Mouse (Mus musculus): Measurements from ENCODE around the gene Pear1. TPM values are rescaled to one million over a fixed set of nuclear protein-coding genes. Genes with fewer than 3 reads are reported as not detected.
A peak's percentile ranks its signal among the peaks of the same experiment; 100 is the strongest.

Gene Pear1
- polyA plus RNA-seq, 1 experiment = 19.8 TPM

GRCm38 (mm10) chr3:87812873-87813272 lies 11.2 kb downstream of the Pear1 start:
- TF ChIP-seq CTCF (IDR thresholded peaks at IDR 0.05; ENCODE audit: borderline replicate concordance, control insufficient read depth, extremely low read depth, insufficient read depth, low read length, poor library complexity) = no peak
- no peak for TF ChIP-seq POLR2A (IDR thresholded peaks at IDR 0.05; ENCODE audit: control insufficient read depth, extremely low read depth, insufficient read depth, low read length, poor library complexity)
- Histone ChIP-seq H3K27me3 (ENCODE audit: control insufficient read depth, insufficient read depth, low read length) (peaks cover 13% of the 10 kb centered on the region; the same call in 1 of the 2 replicates), H3K4me3 (ENCODE audit: control insufficient read depth, insufficient read depth, low read length) (no peak overlapping the region), H3K4me1 (replicated peaks; ENCODE audit: control insufficient read depth, insufficient read depth, low read length) (no peaks in the 10 kb centered on the region; the same call in 1 of the 2 replicates), H3K27ac (ENCODE audit: control insufficient read depth, insufficient read depth, low read length) (no peak overlapping the region), H3K36me3 (ENCODE audit: control insufficient read depth, insufficient read depth, low read length) (no peaks in the 10 kb centered on the region)
- DNase-seq = no peak
- WGBS = 79% methylated on average over 10 of the region's 10 CpGs

DNA sequence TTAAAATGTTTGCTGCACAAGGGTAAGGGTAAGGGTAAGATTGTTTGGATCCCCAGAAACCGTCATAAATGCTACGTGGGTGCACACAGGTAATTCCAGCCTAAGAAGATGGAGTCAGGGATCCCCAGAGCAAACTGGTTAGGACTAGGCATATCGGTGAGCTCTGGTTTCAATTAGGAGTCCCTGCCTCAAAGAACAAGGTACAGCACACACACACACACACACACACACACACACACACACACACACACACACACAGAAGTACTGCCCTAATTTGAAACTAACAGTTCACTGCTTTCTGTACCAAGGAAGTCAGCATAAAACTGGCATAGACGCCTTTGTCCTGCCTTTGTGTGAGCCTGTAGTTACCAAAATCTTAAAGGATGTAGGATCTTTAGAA lies 11.7 kb downstream of the Pear1 start:
- TF ChIP-seq POLR2A (IDR thresholded peaks at IDR 0.05; ENCODE audit: control insufficient read depth, extremely low read depth, insufficient read depth, low read length, poor library complexity) (no peak), CTCF (IDR thresholded peaks at IDR 0.05; ENCODE audit: borderline replicate concordance, control insufficient read depth, extremely low read depth, insufficient read depth, low read length, poor library complexity) (no peak)
- peaks cover 13% of the 10 kb centered on the region; the same call in 1 of the 2 replicates for H3K27me3 ChIP-seq (ENCODE audit: control insufficient read depth, insufficient read depth, low read length)

DNA sequence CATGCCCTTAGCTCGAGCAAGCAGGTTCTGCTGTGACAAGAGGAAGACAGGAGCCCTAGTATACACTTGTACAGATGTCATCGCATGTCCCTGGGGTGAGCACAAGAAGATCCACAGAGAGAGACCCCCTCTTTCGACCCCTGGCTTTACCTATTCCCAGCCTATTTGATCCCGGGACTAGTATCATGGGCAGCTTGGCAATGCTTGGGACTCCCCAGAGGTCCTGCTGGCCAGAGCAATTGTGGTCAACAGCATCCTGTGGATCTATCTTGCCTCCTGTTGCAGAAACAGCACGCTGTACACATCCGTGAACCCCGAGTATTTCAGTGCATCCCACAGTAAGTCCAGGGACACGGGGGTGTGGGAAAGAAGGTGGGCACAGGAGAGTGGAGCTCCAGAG lies 12.8 kb downstream of the Pear1 start:
- TF ChIP-seq CTCF (IDR thresholded peaks at IDR 0.05; ENCODE audit: borderline replicate concordance, control insufficient read depth, extremely low read depth, insufficient read depth, low read length, poor library complexity) = no peak
- TF ChIP-seq POLR2A (IDR thresholded peaks at IDR 0.05; ENCODE audit: control insufficient read depth, extremely low read depth, insufficient read depth, low read length, poor library complexity) = no peak
- DNase-seq = no peak
- H3K36me3 ChIP-seq (ENCODE audit: control insufficient read depth, insufficient read depth, low read length) = no peaks in the 10 kb centered on the region
- no peak overlapping the region for H3K27ac ChIP-seq (ENCODE audit: control insufficient read depth, insufficient read depth, low read length)
- H3K4me3 ChIP-seq (ENCODE audit: control insufficient read depth, insufficient read depth, low read length) = no peak overlapping the region
- H3K27me3 ChIP-seq (ENCODE audit: control insufficient read depth, insufficient read depth, low read length) = peaks cover 13% of the 10 kb centered on the region; the same call in 1 of the 2 replicates
- WGBS = 83% methylated on average over 8 of the region's 8 CpGs
- H3K4me1 ChIP-seq (replicated peaks; ENCODE audit: control insufficient read depth, insufficient read depth, low read length) = no peaks in the 10 kb centered on the region

More for the DNA sequence above, 11.7 kb downstream of the Pear1 start:
- Histone ChIP-seq H3K4me1 (replicated peaks; ENCODE audit: control insufficient read depth, insufficient read depth, low read length) (no peaks in the 10 kb centered on the region; the same call in 1 of the 2 replicates), H3K4me3 (ENCODE audit: control insufficient read depth, insufficient read depth, low read length) (no peak overlapping the region), H3K27ac (ENCODE audit: control insufficient read depth, insufficient read depth, low read length) (no peak overlapping the region), H3K36me3 (ENCODE audit: control insufficient read depth, insufficient read depth, low read length) (no peaks in the 10 kb centered on the region)
- WGBS = 71% methylated on average over 4 of the region's 4 CpGs
- no peak for DNase-seq

GRCm38 (mm10) chr3:87809322-87809962 lies 14.7 kb downstream of the Pear1 start:
- WGBS = 25% methylated on average over 28 of the region's 28 CpGs
- H3K36me3 ChIP-seq (ENCODE audit: control insufficient read depth, insufficient read depth, low read length) = no peaks in the 10 kb centered on the region
- no peak for TF ChIP-seq CTCF (IDR thresholded peaks at IDR 0.05; ENCODE audit: borderline replicate concordance, control insufficient read depth, extremely low read depth, insufficient read depth, low read length, poor library complexity)
- TF ChIP-seq POLR2A (IDR thresholded peaks at IDR 0.05; ENCODE audit: control insufficient read depth, extremely low read depth, insufficient read depth, low read length, poor library complexity) = no peak
- H3K4me3 ChIP-seq (ENCODE audit: control insufficient read depth, insufficient read depth, low read length) = no peak overlapping the region
- H3K27me3 ChIP-seq (ENCODE audit: control insufficient read depth, insufficient read depth, low read length) = peaks cover 13% of the 10 kb centered on the region; the same call in 1 of the 2 replicates
- H3K27ac ChIP-seq (ENCODE audit: control insufficient read depth, insufficient read depth, low read length) = no peak overlapping the region
- DNase-seq = no peak
- no peaks in the 10 kb centered on the region for H3K4me1 ChIP-seq (replicated peaks; ENCODE audit: control insufficient read depth, insufficient read depth, low read length)

GRCm38 (mm10) chr3:87804038-87804677 lies 19.9 kb downstream of the Pear1 start:
- Histone ChIP-seq H3K4me1 (replicated peaks; ENCODE audit: control insufficient read depth, insufficient read depth, low read length) (peaks cover 5% of the 10 kb centered on the region), H3K27ac (ENCODE audit: control insufficient read depth, insufficient read depth, low read length) (no peak overlapping the region), H3K36me3 (ENCODE audit: control insufficient read depth, insufficient read depth, low read length) (no peaks in the 10 kb centered on the region), H3K4me3 (ENCODE audit: control insufficient read depth, insufficient read depth, low read length) (peak overlapping the region; percentile 18; the same call in 1 of the 2 replicates), H3K27me3 (ENCODE audit: control insufficient read depth, insufficient read depth, low read length) (peaks cover under 1% of the 10 kb centered on the region; the same call in 1 of the 2 replicates)
- WGBS = 2% methylated on average over 26 of the region's 26 CpGs
- TF ChIP-seq POLR2A (IDR thresholded peaks at IDR 0.05; ENCODE audit: control insufficient read depth, extremely low read depth, insufficient read depth, low read length, poor library complexity) (no peak), CTCF (IDR thresholded peaks at IDR 0.05; ENCODE audit: borderline replicate concordance, control insufficient read depth, extremely low read depth, insufficient read depth, low read length, poor library complexity) (no peak)
- no peak for DNase-seq

DNA sequence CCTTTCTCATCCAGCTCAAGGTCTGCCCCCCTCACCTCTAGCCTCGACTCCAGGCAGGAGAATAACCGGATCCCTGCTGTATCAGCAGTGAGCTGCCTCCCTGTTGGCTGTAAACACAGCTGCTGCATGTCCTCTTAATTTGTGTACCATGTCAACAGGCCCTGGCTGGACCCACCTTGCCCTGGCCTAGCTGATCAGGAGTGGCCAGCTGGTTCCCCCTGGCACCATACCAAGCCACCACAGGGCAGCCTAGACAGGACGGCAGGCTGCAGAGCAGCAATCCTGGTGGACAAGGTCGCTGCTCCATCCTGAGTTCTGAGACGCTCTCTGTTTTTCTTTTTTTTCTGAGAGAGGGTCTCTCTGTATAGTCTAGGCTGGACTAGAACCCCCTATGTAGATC lies 22.4 kb downstream of the Pear1 start:
- Histone ChIP-seq H3K27me3 (ENCODE audit: control insufficient read depth, insufficient read depth, low read length) (peaks cover 11% of the 10 kb centered on the region; the same call in 1 of the 2 replicates), H3K4me3 (ENCODE audit: control insufficient read depth, insufficient read depth, low read length) (no peak overlapping the region), H3K4me1 (replicated peaks; ENCODE audit: control insufficient read depth, insufficient read depth, low read length) (peaks cover 5% of the 10 kb centered on the region), H3K36me3 (ENCODE audit: control insufficient read depth, insufficient read depth, low read length) (no peaks in the 10 kb centered on the region), H3K27ac (ENCODE audit: control insufficient read depth, insufficient read depth, low read length) (no peak overlapping the region)
- 72% methylated on average over 5 of the region's 5 CpGs for WGBS
- TF ChIP-seq CTCF (IDR thresholded peaks at IDR 0.05; ENCODE audit: borderline replicate concordance, control insufficient read depth, extremely low read depth, insufficient read depth, low read length, poor library complexity) (no peak), POLR2A (IDR thresholded peaks at IDR 0.05; ENCODE audit: control insufficient read depth, extremely low read depth, insufficient read depth, low read length, poor library complexity) (no peak)
- no peak for DNase-seq

Measured in thymus, adult 2 months (tissue).